Mouse (Mus musculus) left cerebral cortex, adult 2 months (tissue): ENCODE data around the gene Dusp23. TPM values are rescaled to one million over a fixed set of nuclear protein-coding genes. Genes with fewer than 3 reads are reported as not detected.

Experiments used
- DNase-seq, 2 experiments: peaks; one replicate each; pipeline ENCODE4 v3.0.0; 2021 to 2022; ENCODE audit warnings: low spot score in 2 of 2, mixed read lengths in 1 of 2; ENCODE audit errors: extremely low spot score in 1 of 2
- H3K27ac ChIP-seq: fragments of 200-600 bp; 2 replicates; pipeline ENCODE4 v1.8.1; 2022
- H3K4me3 ChIP-seq: fragments of 200-600 bp; 2 replicates; pipeline ENCODE4 v1.8.1; 2022
- CTCF ChIP-seq: fragments of 200-600 bp; IDR thresholded peaks from 2 replicates; pipeline ENCODE4 v1.8.1; 2022; ENCODE audit warnings: antibody characterized with exemption, mild to moderate bottlenecking, moderate library complexity
- intact Hi-C: fragments of 180-260 bp; cut with DNase I; formaldehyde crosslinking; loops from one replicate; pipeline ENCODE4 v1.15.1; 2025
- total RNA-seq, 2 experiments: library from RNA; stranded (reverse); gene quantifications; 2 replicates each; pipeline ENCODE4 v1.2.3; 2021

The Dusp23 gene
- total RNA-seq, 2 experiments from 2014 or later = 4.4 to 5.7 TPM

DNA sequence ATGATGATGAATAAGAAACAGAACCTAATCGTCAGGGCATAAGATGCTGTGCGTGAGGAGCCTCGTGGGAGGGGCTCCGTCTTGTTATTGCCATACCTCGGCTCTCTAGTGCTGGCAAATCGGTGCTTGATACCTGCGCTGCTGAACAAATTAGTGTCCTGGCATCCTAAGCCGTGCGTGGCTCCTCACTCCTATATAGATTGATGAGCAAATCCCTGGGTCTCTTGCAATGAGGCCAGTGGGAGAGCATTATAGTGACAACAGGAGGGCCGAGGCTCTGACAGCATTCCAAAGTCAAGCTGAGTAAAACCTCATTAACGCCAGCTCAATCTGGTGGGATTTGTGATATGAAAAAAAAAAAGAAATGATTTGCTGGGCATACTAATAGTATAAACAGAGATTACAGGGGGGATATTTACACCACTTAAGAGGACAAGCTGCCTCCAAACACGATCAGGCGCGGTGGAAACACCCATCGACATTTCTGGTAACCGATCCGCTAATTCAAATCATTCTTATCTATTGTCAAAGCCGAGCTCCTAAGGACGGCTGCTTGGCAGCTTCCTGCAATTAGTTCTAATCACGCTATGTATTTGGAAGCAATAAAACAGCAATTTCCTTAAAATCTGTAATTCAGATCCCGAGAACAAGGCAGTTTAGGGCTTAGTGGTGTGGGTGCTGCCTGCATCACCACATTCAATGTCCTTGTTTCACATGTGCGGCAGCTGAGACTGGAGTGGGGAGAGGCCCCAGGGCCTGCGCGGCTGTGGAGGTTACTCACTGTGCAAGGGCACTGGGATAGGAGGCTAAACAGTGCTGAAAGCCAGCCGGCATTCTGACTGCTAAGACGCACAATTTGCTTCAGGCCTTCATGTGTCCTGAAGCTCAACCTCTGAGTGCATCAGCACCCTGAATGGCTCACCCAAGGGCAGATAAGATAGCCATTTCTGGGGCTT, 46.9 kb downstream of the Dusp23 start:
- no peak for DNase-seq
- intact Hi-C loops = no loop called here
- Histone ChIP-seq H3K27ac (no peak overlapping the region), H3K4me3 (no peak overlapping the region)
- TF ChIP-seq CTCF = no peak

DNA sequence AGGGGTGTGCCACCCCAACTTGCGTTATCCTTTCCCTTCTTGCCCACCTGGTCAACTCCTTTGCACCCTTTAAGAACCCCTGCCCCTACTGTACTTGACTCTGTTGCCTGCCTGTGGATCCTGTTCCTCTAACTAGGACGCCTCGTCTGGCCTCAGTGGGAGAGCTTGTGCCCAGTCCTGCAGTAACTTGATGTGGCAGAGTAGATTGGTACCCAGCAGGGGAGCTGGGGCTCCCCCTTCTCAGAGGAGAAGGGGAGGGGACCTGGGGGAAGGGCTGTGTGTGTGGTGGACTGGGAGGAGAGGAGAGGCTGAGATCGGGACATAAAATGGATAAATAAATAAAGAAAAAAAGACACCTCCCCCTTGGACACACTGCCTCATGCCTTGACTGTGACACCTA, 47.7 kb downstream of the Dusp23 start:
- Histone ChIP-seq H3K27ac (no peak overlapping the region), H3K4me3 (no peak overlapping the region)
- intact Hi-C loops = no loop called here
- TF ChIP-seq CTCF = no peak
- no peak for DNase-seq

DNA sequence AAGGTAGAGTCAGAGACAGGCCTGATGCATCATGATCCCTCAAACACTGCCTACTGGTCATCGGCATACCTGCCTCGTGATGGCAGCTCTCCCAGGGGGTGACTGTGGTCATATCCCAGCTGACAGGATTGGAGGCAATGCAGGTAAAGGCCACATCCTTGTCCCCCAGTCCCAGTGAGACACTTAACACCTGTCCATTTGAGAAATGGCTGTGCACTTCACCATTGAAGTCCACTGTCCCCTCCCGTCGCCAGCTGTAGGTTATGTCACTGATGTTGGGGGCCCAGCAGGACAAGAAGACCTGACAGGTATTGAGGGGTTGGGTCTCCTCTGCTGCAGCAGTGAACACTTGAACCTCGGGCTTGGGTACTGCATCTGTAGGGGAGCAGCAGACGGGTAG, 48.5 kb downstream of the Dusp23 start:
- no peak for TF ChIP-seq CTCF
- intact Hi-C loops = no loop called here
- Histone ChIP-seq H3K27ac (no peak overlapping the region), H3K4me3 (no peak overlapping the region)
- no peak for DNase-seq

DNA sequence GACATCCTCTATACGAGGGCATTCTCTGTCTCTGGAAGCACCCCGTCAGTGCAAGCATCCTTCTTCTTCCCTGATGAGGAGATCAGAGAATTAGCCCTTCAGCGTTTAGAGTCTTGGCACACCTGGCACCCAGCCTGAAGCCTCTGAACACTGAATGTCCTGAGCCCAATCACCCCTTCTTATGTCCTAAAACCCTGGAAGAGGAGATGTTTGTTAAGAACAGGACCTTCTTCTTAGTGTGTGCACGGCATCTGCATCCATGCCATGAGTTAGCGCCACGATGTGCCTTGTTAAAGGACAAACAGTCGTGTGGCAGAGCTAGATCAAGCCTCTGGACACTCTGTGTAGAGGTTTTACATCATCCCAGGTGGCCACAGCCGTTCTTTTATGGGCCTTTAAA, 50.3 kb downstream of the Dusp23 start:
- Histone ChIP-seq H3K27ac (no peak overlapping the region), H3K4me3 (no peak overlapping the region)
- intact Hi-C loops = no loop called here
- no peak for DNase-seq
- TF ChIP-seq CTCF = no peak

Other genes starting within 250 kb of the Dusp23 start
- under 1 TPM; 0.70 to 0.79 TPM for gene Slamf9, start 157.6 kb downstream of the Dusp23 start, total RNA-seq
- gene Igsf9, start 151.2 kb downstream of the Dusp23 start, total RNA-seq = 10 to 100 TPM; 12.5 to 12.8 TPM
- gene Tagln2, start 132.9 kb downstream of the Dusp23 start, total RNA-seq = 10 to 100 TPM in 1 of 2 experiments, 1 to 10 TPM in 1; 9.3 to 12.4 TPM
- 1 to 10 TPM; 4.5 to 5.2 TPM for gene Cfap45, start 112.2 kb downstream of the Dusp23 start, total RNA-seq
- under 1 TPM; 0.23 to 0.26 TPM for gene Vsig8, start 77.0 kb downstream of the Dusp23 start, total RNA-seq
- not detected for gene Slamf8, start 42.4 kb downstream of the Dusp23 start, total RNA-seq
- gene Fcrl6, start 30.4 kb downstream of the Dusp23 start, total RNA-seq = not detected
- gene Crp, start 65.1 kb upstream of the Dusp23 start, total RNA-seq = not detected